Mouse (Mus musculus) bone marrow, adult 2 months (tissue): ENCODE data around the gene Gtf2i. TPM values are rescaled to one million over a fixed set of nuclear protein-coding genes. Genes with fewer than 3 reads are reported as not detected.

Experiments
- H3K27ac ChIP-seq: fragments of 200-500 bp; 2 replicates; pipeline ENCODE4 v1.5.1; 2012; ENCODE audit warnings: low read depth, mild to moderate bottlenecking, control low read depth, inconsistent platforms, low read length; ENCODE audit not compliant: control insufficient read depth, poor library complexity, insufficient read depth
- H3K4me1 ChIP-seq: fragments of 200-500 bp; 2 replicates; pipeline ENCODE4 v1.6.1; 2011; ENCODE audit warnings: low read length; ENCODE audit not compliant: control insufficient read depth, insufficient read depth
- H3K4me3 ChIP-seq: fragments of 200-500 bp; replicated peaks from 2 replicates; pipeline ENCODE3; 2011; ENCODE audit warnings: mild to moderate bottlenecking, low read depth, low read length, control low read depth; ENCODE audit not compliant: control insufficient read depth
- CTCF ChIP-seq: fragments of 200-500 bp; IDR thresholded peaks from 2 replicates; pipeline ENCODE4 v1.5.1; 2011; ENCODE audit warnings: low read length, control low read depth; ENCODE audit not compliant: control insufficient read depth, insufficient read depth
- POLR2A ChIP-seq: fragments of 200-500 bp; IDR thresholded peaks from 2 replicates; pipeline ENCODE4 v1.6.1; 2011; ENCODE audit warnings: low read depth, mild to moderate bottlenecking, control low read depth, low read length, borderline replicate concordance; ENCODE audit not compliant: control insufficient read depth
- WGBS: fragments of 180-500 bp; shearing (Covaris S2); methylation state at CpG from one replicate; pipeline ENCODE4 v1.1.7; 2018; 5-methylcytosine and 5-hydroxymethylcytosine counted together
- polyA plus RNA-seq: library from polyadenylated mRNA; stranded (reverse); fragments of >200 nt; gene quantifications from 2 replicates; pipeline ENCODE4 v1.2.4, GENCODE M21; 2011; ENCODE audit warnings: low replicate concordance; ENCODE audit not compliant: missing spikeins, insufficient read depth, insufficient read length

Gene Gtf2i
- polyA plus RNA-seq, 1 experiment: 41.4 TPM

- peaks cover 6% of the 10 kb centered on the region for H3K4me1 ChIP-seq
- 63% methylated on average over 11 of the region's 11 CpGs for WGBS
These were observed 77.1 kb downstream of the Gtf2i start for GRCm38 (mm10) chr5:134237508-134237907.

GRCm38 (mm10) chr5:134236796-134237195 lies 77.8 kb downstream of the Gtf2i start:
- TF ChIP-seq POLR2A: no peak
- Histone ChIP-seq H3K4me3 (no peak overlapping the region), H3K4me1 (peaks cover 6% of the 10 kb centered on the region), H3K27ac (peak overlapping the region; percentile 90)
- 10% methylated on average over 6 of the region's 6 CpGs for WGBS

More at GRCm38 (mm10) chr5:134237508-134237907, 77.1 kb downstream of the Gtf2i start:
- Histone ChIP-seq H3K4me3 (no peak overlapping the region), H3K27ac (peak overlapping the region; percentile 90)
- TF ChIP-seq CTCF (no peak), POLR2A (no peak)

GRCm38 (mm10) chr5:134236241-134236640 lies 78.3 kb downstream of the Gtf2i start:
- TF ChIP-seq CTCF (no peak), POLR2A (no peak)
- Histone ChIP-seq H3K4me1 (peaks cover 6% of the 10 kb centered on the region), H3K4me3 (no peak overlapping the region), H3K27ac (peak overlapping the region; percentile 90)
- 42% methylated on average over 3 of the region's 3 CpGs for WGBS

- WGBS: 33% methylated on average over 6 of the region's 6 CpGs
- no peak for TF ChIP-seq POLR2A
- TF ChIP-seq CTCF: no peak
- peaks cover 8% of the 10 kb centered on the region for H3K4me1 ChIP-seq
- no peak overlapping the region for H3K4me3 ChIP-seq
- peak overlapping the region; percentile 95 for H3K27ac ChIP-seq
These were observed 79.4 kb downstream of the Gtf2i start for GRCm38 (mm10) chr5:134235111-134235510.

- H3K27ac ChIP-seq: peak overlapping the region; percentile 95
- H3K4me1 ChIP-seq: peaks cover 8% of the 10 kb centered on the region
- TF ChIP-seq POLR2A (no peak), CTCF (no peak)
- WGBS: 17% methylated on average over 2 of the region's 2 CpGs
- H3K4me3 ChIP-seq: no peak overlapping the region
These were observed 80.4 kb downstream of the Gtf2i start for GRCm38 (mm10) chr5:134234205-134234604.

- Histone ChIP-seq H3K4me3 (no peak overlapping the region), H3K27ac (peak overlapping the region; percentile 95), H3K4me1 (peaks cover 8% of the 10 kb centered on the region)
- WGBS: 4% methylated on average over 7 of the region's 7 CpGs
- no peak for TF ChIP-seq CTCF
- TF ChIP-seq POLR2A: no peak
These were observed 81.3 kb downstream of the Gtf2i start for GRCm38 (mm10) chr5:134233244-134233651.

GRCm38 (mm10) chr5:134232568-134232967 lies 82.0 kb downstream of the Gtf2i start:
- H3K4me1 ChIP-seq: peaks cover 8% of the 10 kb centered on the region
- peak overlapping the region; percentile 95 for H3K27ac ChIP-seq
- H3K4me3 ChIP-seq: peak overlapping the region; percentile 65
- TF ChIP-seq POLR2A (peak; percentile 72; the same call in 1 of the 2 replicates), CTCF (no peak)
- 2% methylated on average over 7 of the region's 7 CpGs for WGBS

GRCm38 (mm10) chr5:134232111-134232510 lies 82.4 kb downstream of the Gtf2i start:
- WGBS: 1% methylated on average over 6 of the region's 6 CpGs
- TF ChIP-seq POLR2A: 0 out of 2 replicates have a peak, but pooled peaks have one; percentile 26
- TF ChIP-seq CTCF: no peak
- peaks cover 8% of the 10 kb centered on the region for H3K4me1 ChIP-seq
- no peak overlapping the region for H3K4me3 ChIP-seq
- peak overlapping the region; percentile 95 for H3K27ac ChIP-seq

- Histone ChIP-seq H3K4me1 (peaks cover 8% of the 10 kb centered on the region), H3K27ac (peak overlapping the region; percentile 95), H3K4me3 (peak overlapping the region; percentile 23)
- 19% methylated on average over 5 of the region's 5 CpGs for WGBS
- TF ChIP-seq POLR2A (0 out of 2 replicates have a peak, but pooled peaks have one; percentile 33), CTCF (no peak)
These were observed 83.2 kb downstream of the Gtf2i start for GRCm38 (mm10) chr5:134231376-134231775.
